Mouse (Mus musculus) liver, embryonic 13.5 days (tissue): ENCODE measurements at regions not wholly inside any gene's neighbourhood (a gene's known extent, or its start where the extent isn't known, plus 50 kb on each side); places are given as distances from the start of the nearest gene placed in this dataset.

Experiments
- ATAC-seq: fragments of 200-750 bp; cut with Nextera tagmentation; 2 replicates; pipeline ENCODE4 v1.8.0; 2017; ENCODE audit warnings: low read depth, mild to moderate bottlenecking, moderate number of reproducible peaks, moderate library complexity
- DNase-seq: peaks from one replicate; pipeline ENCODE4 v3.0.0; 2022
- H3K27ac ChIP-seq: fragments of 300-500 bp; sonication (generic); 2 replicates; pipeline ENCODE4 v1.5.1; 2015; ENCODE audit warnings: moderate library complexity, mild to moderate bottlenecking, inconsistent platforms
- H3K27me3 ChIP-seq: fragments of 300-500 bp; sonication (generic); 2 replicates; pipeline ENCODE4 v1.6.1; 2015; ENCODE audit warnings: mild to moderate bottlenecking, inconsistent platforms
- H3K36me3 ChIP-seq: fragments of 300-500 bp; sonication (generic); 2 replicates; pipeline ENCODE4 v1.6.1; 2015; ENCODE audit warnings: mild to moderate bottlenecking, inconsistent platforms
- H3K4me1 ChIP-seq: fragments of 300-500 bp; sonication (generic); replicated peaks from 2 replicates; pipeline ENCODE4 v1.6.1; 2015; ENCODE audit warnings: inconsistent platforms
- H3K4me2 ChIP-seq: fragments of 300-500 bp; sonication (generic); 2 replicates; pipeline ENCODE4 v1.6.1; 2015; ENCODE audit warnings: inconsistent platforms, mild to moderate bottlenecking, moderate library complexity
- H3K4me3 ChIP-seq: fragments of 300-500 bp; sonication (generic); replicated peaks from 2 replicates; pipeline ENCODE4 v1.5.1; 2015; ENCODE audit warnings: mild to moderate bottlenecking, inconsistent platforms
- H3K9ac ChIP-seq: fragments of 300-500 bp; sonication (generic); 2 replicates; pipeline ENCODE4 v1.6.1; 2015; ENCODE audit warnings: mild to moderate bottlenecking, inconsistent platforms
- H3K9me3 ChIP-seq: fragments of 300-500 bp; sonication (generic); replicated peaks from 2 replicates; pipeline ENCODE4 v1.6.1; 2016; ENCODE audit warnings: inconsistent platforms
- WGBS: fragments of 180-500 bp; shearing (Covaris S2); methylation state at CpG from one replicate; pipeline ENCODE4 v1.1.7; 2015; ENCODE audit not compliant: insufficient replicate concordance; 5-methylcytosine and 5-hydroxymethylcytosine counted together

GRCm38 (mm10) chr2:169233151-169234123 lies 278.1 kb upstream of the Zfp64 start:
- no peak overlapping the region for H3K4me2 ChIP-seq
- H3K9me3 ChIP-seq, result no peaks in the 10 kb centered on the region; the same call in 1 of the 2 replicates
- H3K9ac ChIP-seq, result no peak overlapping the region
- no peaks in the 10 kb centered on the region for H3K4me1 ChIP-seq
- 65% methylated on average over 14 of the region's 14 CpGs for WGBS
- no peak for ATAC-seq
- H3K27me3 ChIP-seq, result no peaks in the 10 kb centered on the region
- H3K36me3 ChIP-seq, result no peaks in the 10 kb centered on the region
- H3K27ac ChIP-seq, result no peak overlapping the region
- no peak for DNase-seq
- H3K4me3 ChIP-seq, result no peak overlapping the region

DNA sequence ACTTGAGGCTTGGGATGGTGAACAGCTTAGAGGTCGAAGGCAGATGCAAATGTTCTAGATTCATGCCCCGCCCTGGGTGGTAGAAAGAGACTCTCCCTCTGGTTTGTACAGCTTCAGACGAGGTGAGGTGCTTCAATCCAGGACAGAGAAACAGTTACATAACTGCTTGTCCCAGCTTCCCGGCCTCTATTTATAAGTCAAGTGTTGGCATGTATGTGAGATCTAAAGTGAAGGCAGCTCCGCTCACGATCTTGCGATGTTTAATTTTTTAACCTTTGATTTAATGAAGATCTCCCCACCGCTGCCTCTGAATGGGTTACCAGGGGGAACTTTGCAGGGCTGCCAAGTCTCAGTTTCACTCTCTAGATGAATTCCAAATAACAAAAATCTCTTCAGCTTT lies 266.9 kb upstream of the Zfp64 start:
- H3K27me3 ChIP-seq, result no peaks in the 10 kb centered on the region
- WGBS, result 71% methylated on average over 8 of the region's 8 CpGs
- ATAC-seq, result no peak
- no peak overlapping the region for H3K4me2 ChIP-seq
- H3K9me3 ChIP-seq, result peaks cover 4% of the 10 kb centered on the region; the same call in 1 of the 2 replicates
- H3K4me3 ChIP-seq, result no peak overlapping the region
- DNase-seq, result no peak
- H3K27ac ChIP-seq, result no peak overlapping the region
- H3K9ac ChIP-seq, result no peak overlapping the region
- no peaks in the 10 kb centered on the region for H3K36me3 ChIP-seq
- no peaks in the 10 kb centered on the region for H3K4me1 ChIP-seq

GRCm38 (mm10) chr2:169221141-169221540 lies 265.8 kb upstream of the Zfp64 start:
- no peak overlapping the region for H3K4me3 ChIP-seq
- DNase-seq (no peak), ATAC-seq (no peak)
- H3K27me3 ChIP-seq, result no peaks in the 10 kb centered on the region
- H3K4me2 ChIP-seq, result no peak overlapping the region
- H3K9me3 ChIP-seq, result peaks cover 4% of the 10 kb centered on the region; the same call in 1 of the 2 replicates
- no peaks in the 10 kb centered on the region for H3K36me3 ChIP-seq
- 55% methylated on average over 7 of the region's 7 CpGs for WGBS
- H3K4me1 ChIP-seq, result no peaks in the 10 kb centered on the region
- H3K9ac ChIP-seq, result no peak overlapping the region
- H3K27ac ChIP-seq, result no peak overlapping the region

- DNase-seq, result no peak
- Histone ChIP-seq H3K4me2 (no peak overlapping the region), H3K9me3 (no peaks in the 10 kb centered on the region; the same call in 1 of the 2 replicates), H3K4me3 (no peak overlapping the region), H3K27ac (no peak overlapping the region), H3K36me3 (no peaks in the 10 kb centered on the region), H3K4me1 (no peaks in the 10 kb centered on the region), H3K27me3 (no peaks in the 10 kb centered on the region), H3K9ac (no peak overlapping the region)
- no peak for ATAC-seq
- 81% methylated on average over 18 of the region's 18 CpGs for WGBS
Measured at GRCm38 (mm10) chr2:169215546-169216043, 260.2 kb upstream of the Zfp64 start.

GRCm38 (mm10) chr2:169214396-169214795 lies 259.0 kb upstream of the Zfp64 start:
- 78% methylated on average over 1 of the region's 1 CpGs for WGBS

GRCm38 (mm10) chr2:169213314-169213713 lies 257.9 kb upstream of the Zfp64 start:
- Histone ChIP-seq H3K9ac (no peak overlapping the region), H3K9me3 (no peaks in the 10 kb centered on the region), H3K36me3 (no peaks in the 10 kb centered on the region), H3K4me1 (no peaks in the 10 kb centered on the region), H3K27ac (no peak overlapping the region), H3K4me2 (no peak overlapping the region), H3K27me3 (no peaks in the 10 kb centered on the region), H3K4me3 (no peak overlapping the region)
- WGBS, result 27% methylated on average over 10 of the region's 10 CpGs
- no peak for DNase-seq
- ATAC-seq, result no peak

More at GRCm38 (mm10) chr2:169214396-169214795, 259.0 kb upstream of the Zfp64 start:
- Histone ChIP-seq H3K27me3 (no peaks in the 10 kb centered on the region), H3K9me3 (no peaks in the 10 kb centered on the region), H3K4me1 (no peaks in the 10 kb centered on the region), H3K9ac (no peak overlapping the region), H3K4me2 (no peak overlapping the region), H3K4me3 (no peak overlapping the region), H3K27ac (no peak overlapping the region), H3K36me3 (no peaks in the 10 kb centered on the region)
- DNase-seq (no peak), ATAC-seq (no peak)

- Histone ChIP-seq H3K9ac (no peak overlapping the region), H3K4me1 (no peaks in the 10 kb centered on the region), H3K4me2 (no peak overlapping the region), H3K4me3 (no peak overlapping the region), H3K36me3 (no peaks in the 10 kb centered on the region), H3K9me3 (no peaks in the 10 kb centered on the region), H3K27me3 (no peaks in the 10 kb centered on the region), H3K27ac (no peak overlapping the region)
- 63% methylated on average over 3 of the region's 3 CpGs for WGBS
- DNase-seq (no peak), ATAC-seq (no peak)
Measured at GRCm38 (mm10) chr2:169212676-169213257, 257.4 kb upstream of the Zfp64 start.

GRCm38 (mm10) chr2:169204254-169204752 lies 248.9 kb upstream of the Zfp64 start:
- Histone ChIP-seq H3K36me3 (no peaks in the 10 kb centered on the region), H3K9ac (no peak overlapping the region), H3K4me3 (no peak overlapping the region), H3K27me3 (no peaks in the 10 kb centered on the region), H3K4me2 (no peak overlapping the region), H3K4me1 (no peaks in the 10 kb centered on the region), H3K27ac (no peak overlapping the region), H3K9me3 (no peaks in the 10 kb centered on the region)
- 46% methylated on average over 19 of the region's 19 CpGs for WGBS
- DNase-seq (no peak), ATAC-seq (no peak)

GRCm38 (mm10) chr2:169191974-169192373 lies 236.6 kb upstream of the Zfp64 start:
- H3K4me1 ChIP-seq, result no peaks in the 10 kb centered on the region

GRCm38 (mm10) chr2:169191465-169191864 lies 236.1 kb upstream of the Zfp64 start:
- Histone ChIP-seq H3K27ac (no peak overlapping the region), H3K27me3 (no peaks in the 10 kb centered on the region), H3K9ac (no peak overlapping the region), H3K9me3 (no peaks in the 10 kb centered on the region), H3K36me3 (no peaks in the 10 kb centered on the region), H3K4me2 (no peak overlapping the region), H3K4me1 (no peaks in the 10 kb centered on the region), H3K4me3 (no peak overlapping the region)
- 55% methylated on average over 10 of the region's 10 CpGs for WGBS
- ATAC-seq (no peak), DNase-seq (no peak)

More at GRCm38 (mm10) chr2:169191974-169192373, 236.6 kb upstream of the Zfp64 start:
- 67% methylated on average over 7 of the region's 7 CpGs for WGBS
- DNase-seq (no peak), ATAC-seq (no peak)
- Histone ChIP-seq H3K4me2 (no peak overlapping the region), H3K36me3 (no peaks in the 10 kb centered on the region), H3K9ac (no peak overlapping the region), H3K4me3 (no peak overlapping the region), H3K27me3 (no peaks in the 10 kb centered on the region), H3K9me3 (no peaks in the 10 kb centered on the region), H3K27ac (no peak overlapping the region)

- no peak overlapping the region for H3K4me3 ChIP-seq
- no peak for DNase-seq
- no peaks in the 10 kb centered on the region for H3K4me1 ChIP-seq
- H3K36me3 ChIP-seq, result no peaks in the 10 kb centered on the region
- no peak overlapping the region for H3K9ac ChIP-seq
- H3K27me3 ChIP-seq, result no peaks in the 10 kb centered on the region
- no peaks in the 10 kb centered on the region for H3K9me3 ChIP-seq
- no peak for ATAC-seq
- no peak overlapping the region for H3K4me2 ChIP-seq
- H3K27ac ChIP-seq, result no peak overlapping the region
- WGBS, result 66% methylated on average over 3 of the region's 3 CpGs
Measured at GRCm38 (mm10) chr2:169177565-169177964, 222.2 kb upstream of the Zfp64 start.
